Mouse (Mus musculus) CH12.LX (cell line): ENCODE results near the gene Gpr158. TPM values are rescaled to one million over a fixed set of nuclear protein-coding genes. Genes with fewer than 3 reads are reported as not detected.

Experiments used
- DNase-seq: peaks from one replicate; pipeline ENCODE4 v3.0.0-alpha.2; 2013; ENCODE audit errors: extremely low read depth
- H3K27ac ChIP-seq: 2 replicates; pipeline ENCODE4 v1.5.1; 2012; ENCODE audit warnings: low read depth, mild to moderate bottlenecking, control low read depth, moderate library complexity; ENCODE audit not compliant: insufficient read depth
- H3K27me3 ChIP-seq: replicated peaks from 2 replicates; pipeline ENCODE3; 2012; ENCODE audit warnings: inconsistent platforms
- H3K36me3 ChIP-seq, 2 experiments: replicated peaks in 1 of 2; 2 replicates each; pipeline versions ENCODE3 to v1.6.1; 2012; ENCODE audit warnings: inconsistent platforms in 1 of 2, low read length in 1 of 2, mild to moderate bottlenecking in 1 of 2, mixed read lengths in 1 of 2, moderate library complexity in 1 of 2; ENCODE audit not compliant: control insufficient read depth in 1 of 2, insufficient read depth in 1 of 2
- H3K4me1 ChIP-seq, 2 experiments: 2 replicates each; pipeline ENCODE4 v1.6.1; 2012; ENCODE audit warnings: inconsistent platforms in 1 of 2, moderate library complexity in 1 of 2; ENCODE audit not compliant: insufficient read depth in 2 of 2, control insufficient read depth in 1 of 2
- H3K4me2 ChIP-seq: 2 replicates; pipeline ENCODE4 v1.6.1; 2012; ENCODE audit warnings: low read depth, mild to moderate bottlenecking, control low read depth; ENCODE audit not compliant: poor library complexity, insufficient read depth, severe bottlenecking
- H3K4me3 ChIP-seq, 3 experiments: fragments of 150-350 bp in 1 of 3; sonication (generic) in 1 of 3; replicated peaks in 1 of 3; 2 replicates each; pipeline versions ENCODE3 to v1.5.1; 2011 to 2012; ENCODE audit warnings: low read depth in 2 of 3, low read length in 2 of 3, mild to moderate bottlenecking in 2 of 3, moderate library complexity in 2 of 3, control low read depth in 1 of 3, improper control_type of control experiment in 1 of 3, inconsistent platforms in 1 of 3, mixed read lengths in 1 of 3; ENCODE audit not compliant: poor library complexity in 1 of 3
- H3K79me2 ChIP-seq: replicated peaks from 2 replicates; pipeline ENCODE4 v1.6.1; 2012; ENCODE audit warnings: mild to moderate bottlenecking, moderate library complexity; ENCODE audit not compliant: control insufficient read depth, poor library complexity, insufficient read depth, severe bottlenecking; ENCODE audit errors: extremely low read depth
- H3K9ac ChIP-seq: 2 replicates; pipeline ENCODE4 v1.6.1; 2012; ENCODE audit warnings: low read depth, mild to moderate bottlenecking, control low read depth, moderate library complexity; ENCODE audit not compliant: insufficient read depth
- H3K9me3 ChIP-seq: replicated peaks from 2 replicates; pipeline ENCODE3; 2012; ENCODE audit warnings: low read length, inconsistent platforms, mixed read lengths
- CHD2 ChIP-seq: IDR thresholded peaks from 2 replicates; pipeline ENCODE4 v1.6.1; 2011; ENCODE audit warnings: low read length, improper control_type of control experiment
- CTCF ChIP-seq, 2 experiments: IDR thresholded peaks in 1 of 2; conservative IDR thresholded peaks in 1 of 2; 2 replicates each; pipeline ENCODE4 v1.5.1; 2011 to 2012; ENCODE audit warnings: low read depth in 2 of 2, low read length in 2 of 2, improper control_type of control experiment in 1 of 2, inconsistent platforms in 1 of 2, mild to moderate bottlenecking in 1 of 2, moderate library complexity in 1 of 2
- E2F4 ChIP-seq: IDR thresholded peaks from 2 replicates; pipeline ENCODE4 v1.6.1; 2011; ENCODE audit warnings: low read depth, low read length, improper control_type of control experiment; ENCODE audit not compliant: insufficient replicate concordance
- ETS1 ChIP-seq: conservative IDR thresholded peaks from 2 replicates; pipeline ENCODE4 v1.6.1; 2012; ENCODE audit warnings: low read depth, mild to moderate bottlenecking, inconsistent platforms, low read length, improper control_type of control experiment, moderate library complexity
- HCFC1 ChIP-seq: IDR thresholded peaks from 2 replicates; pipeline ENCODE4 v1.6.1; 2012; ENCODE audit warnings: low read depth, mild to moderate bottlenecking, inconsistent platforms, low read length, improper control_type of control experiment
- IRF4 ChIP-seq: IDR thresholded peaks from 2 replicates; pipeline ENCODE4 v1.6.1; 2014; ENCODE audit warnings: low read depth, mild to moderate bottlenecking, inconsistent platforms, low read length, improper control_type of control experiment
- JUN ChIP-seq: IDR thresholded peaks from 2 replicates; pipeline ENCODE4 v1.6.1; 2011; ENCODE audit warnings: low read depth, mild to moderate bottlenecking, low read length, improper control_type of control experiment, moderate library complexity; ENCODE audit not compliant: insufficient read depth
- JUND ChIP-seq: conservative IDR thresholded peaks from 2 replicates; pipeline ENCODE4 v1.6.1; 2011; ENCODE audit warnings: low read depth, low read length, improper control_type of control experiment
- MAFK ChIP-seq: IDR thresholded peaks from 2 replicates; pipeline ENCODE4 v1.6.1; 2011; ENCODE audit warnings: low read length, improper control_type of control experiment; ENCODE audit not compliant: insufficient replicate concordance
- MAZ ChIP-seq: IDR thresholded peaks from 2 replicates; pipeline ENCODE4 v1.6.1; 2012; ENCODE audit warnings: low read depth, mild to moderate bottlenecking, inconsistent platforms, low read length, improper control_type of control experiment, moderate library complexity
- MEF2A ChIP-seq: IDR thresholded peaks from 2 replicates; pipeline ENCODE4 v1.6.1; 2014; ENCODE audit warnings: low read depth, mild to moderate bottlenecking, inconsistent platforms, low read length, improper control_type of control experiment, borderline replicate concordance
- NRF1 ChIP-seq: IDR thresholded peaks from 2 replicates; pipeline ENCODE4 v1.6.1; 2014; ENCODE audit warnings: low read depth, mild to moderate bottlenecking, inconsistent platforms, low read length, improper control_type of control experiment, moderate library complexity
- PAX5 ChIP-seq: IDR thresholded peaks from 2 replicates; pipeline ENCODE4 v1.6.1; 2012; ENCODE audit warnings: low read length, inconsistent platforms, mixed read lengths
- POLR2AphosphoS2 ChIP-seq: IDR thresholded peaks from 2 replicates; pipeline ENCODE4 v1.6.1; 2011; ENCODE audit warnings: low read depth, low read length, improper control_type of control experiment
- SIN3A ChIP-seq: IDR thresholded peaks from 2 replicates; pipeline ENCODE4 v1.6.1; 2012; ENCODE audit warnings: low read length, improper control_type of control experiment, inconsistent platforms
- TBP ChIP-seq: conservative IDR thresholded peaks from 2 replicates; pipeline ENCODE4 v1.6.1; 2011; ENCODE audit warnings: low read depth, low read length, improper control_type of control experiment
- TCF12 ChIP-seq: IDR thresholded peaks from 2 replicates; pipeline ENCODE4 v1.6.1; 2014; ENCODE audit warnings: low read depth, mild to moderate bottlenecking, inconsistent platforms, low read length, improper control_type of control experiment
- USF2 ChIP-seq: conservative IDR thresholded peaks from 2 replicates; pipeline ENCODE4 v1.6.1; 2011; ENCODE audit warnings: low read depth, low read length, improper control_type of control experiment
- ZKSCAN1 ChIP-seq: IDR thresholded peaks from 2 replicates; pipeline ENCODE4 v1.6.1; 2012; ENCODE audit warnings: low read depth, inconsistent platforms, low read length, improper control_type of control experiment, borderline replicate concordance
- ZMIZ1 ChIP-seq: IDR thresholded peaks from 2 replicates; pipeline ENCODE4 v1.6.1; 2012; ENCODE audit warnings: low read depth, mild to moderate bottlenecking, inconsistent platforms, low read length, improper control_type of control experiment
- dilution Hi-C: fragments of 300-500 bp; cut with MboI; formaldehyde crosslinking; loops from 2 replicates; pipeline ENCODE4 v1.14.3; 2020; ENCODE audit warnings: low sequenced_read_pairs; ENCODE audit not compliant: extremely low pct_unique_long_range_greater_than_20kb, extremely low pct_ligation_motif_present
- in situ Hi-C: fragments of 300-500 bp; cut with MboI; formaldehyde crosslinking; loops from 3 replicates; pipeline ENCODE4 v1.14.3; 2019; ENCODE audit warnings: low sequenced_read_pairs, low pct_ligation_motif_present, low pct_unique_long_range_greater_than_20kb, mixed read lengths
- polyA plus RNA-seq: library from polyadenylated mRNA; unstranded; fragments of >175 nt; gene quantifications from 2 replicates; pipeline ENCODE4 v1.2.1, GENCODE M21; 2012; ENCODE audit warnings: low read depth; ENCODE audit not compliant: insufficient read length
- total RNA-seq, 2 experiments: library from RNA; depleted of rRNA; stranded (reverse); fragments of 300-350 nt in 1 of 2; fragments of >200 nt in 1 of 2; gene quantifications; 2 replicates each; pipeline ENCODE4 v1.2.3; 2012 to 2014

The Gpr158 gene
- total and polyA plus RNA-seq, 3 experiments: not detected

GRCm38 (mm10) chr2:21680735-21681270 is 313.5 kb downstream of the Gpr158 start:
- dilution Hi-C loops: no loop called here
- no peaks in the 10 kb centered on the region for H3K9me3 ChIP-seq
- no peaks in the 10 kb centered on the region for H3K79me2 ChIP-seq
- no peak overlapping the region for H3K4me3 ChIP-seq
- in situ Hi-C loops: no loop called here
- H3K4me1 ChIP-seq: no peaks in the 10 kb centered on the region
- TF ChIP-seq TCF12 (no peak), CHD2 (no peak), USF2 (no peak), MAZ (no peak), NRF1 (no peak), ZKSCAN1 (no peak), SIN3A (no peak)
- H3K27me3 ChIP-seq: no peaks in the 10 kb centered on the region
- H3K4me2 ChIP-seq: no peak overlapping the region
- H3K27ac ChIP-seq: no peak overlapping the region
- H3K36me3 ChIP-seq: no peaks in the 10 kb centered on the region
- no peak for DNase-seq
- no peak overlapping the region for H3K9ac ChIP-seq

- no peak overlapping the region for H3K27ac ChIP-seq
- no peak for DNase-seq
- in situ Hi-C loops: no loop called here
- no peaks in the 10 kb centered on the region for H3K4me1 ChIP-seq
- no peaks in the 10 kb centered on the region for H3K27me3 ChIP-seq
- dilution Hi-C loops: no loop called here
- H3K4me3 ChIP-seq: no peak overlapping the region
- H3K4me2 ChIP-seq: no peak overlapping the region
- H3K9me3 ChIP-seq: no peaks in the 10 kb centered on the region
- H3K9ac ChIP-seq: no peak overlapping the region
- TF ChIP-seq NRF1 (no peak), PAX5 (no peak), HCFC1 (no peak), MEF2A (no peak), ETS1 (no peak), JUND (no peak), IRF4 (no peak), TBP (no peak), E2F4 (no peak), JUN (no peak), POLR2AphosphoS2 (no peak), MAFK (no peak), ZMIZ1 (no peak), ZKSCAN1 (no peak), CTCF (conservative IDR thresholded peaks at IDR 0.05 in 1 of 2, IDR thresholded peaks at IDR 0.05 in 1 of 2; ENCODE audit: low read depth in 2 of 2, low read length in 2 of 2) (no peak), SIN3A (no peak)
- no peaks in the 10 kb centered on the region for H3K36me3 ChIP-seq
- H3K79me2 ChIP-seq: no peaks in the 10 kb centered on the region
Observed at GRCm38 (mm10) chr2:21684736-21685135, 317.4 kb downstream of the Gpr158 start.
